Mouse (Mus musculus) olfactory bulb, adult 2 months (tissue): ENCODE results near the gene Rnf5.

Experiments used
- CTCF ChIP-seq: fragments of 200-500 bp; IDR thresholded peaks from 2 replicates; pipeline ENCODE4 v1.5.1; 2012; ENCODE audit warnings: low read depth, mild to moderate bottlenecking, low read length, moderate library complexity; ENCODE audit not compliant: insufficient read depth
- POLR2A ChIP-seq: fragments of 200-500 bp; IDR thresholded peaks from 2 replicates; pipeline ENCODE4 v1.6.1; 2012; ENCODE audit warnings: mild to moderate bottlenecking, low read depth, low read length, moderate library complexity; ENCODE audit not compliant: insufficient read depth

- no peak for TF ChIP-seq CTCF
- TF ChIP-seq POLR2A, result no peak
Measured at GRCm38 (mm10) chr17:34607997-34608396, 4.5 kb upstream of the Rnf5 start.
